Mouse (Mus musculus) limb, embryonic 13.5 days (tissue): ENCODE data around the gene Qrich2. TPM values are rescaled to one million over a fixed set of nuclear protein-coding genes. Genes with fewer than 3 reads are reported as not detected.
"Not testable (repeated sequence)": the region's sequence is repeated elsewhere in the genome, so short reads cannot be mapped to it uniquely, and the experiment has no call there.

Experiments used
- ATAC-seq: fragments of 200-750 bp; cut with Nextera tagmentation; 2 replicates; pipeline ENCODE4 v1.8.0; 2017; ENCODE audit warnings: low read depth, moderate number of reproducible peaks, moderate TSS enrichment; ENCODE audit not compliant: low FRiP score
- H3K27ac ChIP-seq: fragments of 300-500 bp; sonication (generic); 2 replicates; pipeline ENCODE4 v1.5.1; 2015; ENCODE audit warnings: inconsistent platforms, mild to moderate bottlenecking, moderate library complexity
- H3K27me3 ChIP-seq: fragments of 300-500 bp; sonication (generic); 2 replicates; pipeline ENCODE4 v1.6.1; 2015; ENCODE audit warnings: mild to moderate bottlenecking, inconsistent platforms
- H3K36me3 ChIP-seq: fragments of 300-500 bp; sonication (generic); 2 replicates; pipeline ENCODE4 v1.6.1; 2015; ENCODE audit warnings: inconsistent platforms, mild to moderate bottlenecking, moderate library complexity
- H3K4me1 ChIP-seq: fragments of 300-500 bp; sonication (generic); 2 replicates; pipeline ENCODE4 v1.6.1; 2015; ENCODE audit warnings: inconsistent platforms
- H3K4me2 ChIP-seq: fragments of 300-500 bp; sonication (generic); replicated peaks from 2 replicates; pipeline ENCODE4 v1.6.1; 2015; ENCODE audit warnings: inconsistent platforms, mild to moderate bottlenecking, moderate library complexity
- H3K4me3 ChIP-seq: fragments of 300-500 bp; sonication (generic); 2 replicates; pipeline ENCODE4 v1.5.1; 2015; ENCODE audit warnings: moderate library complexity, mild to moderate bottlenecking, inconsistent platforms
- H3K9ac ChIP-seq: fragments of 300-500 bp; sonication (generic); 2 replicates; pipeline ENCODE4 v1.6.1; 2015; ENCODE audit warnings: mild to moderate bottlenecking, inconsistent platforms
- H3K9me3 ChIP-seq: fragments of 300-500 bp; sonication (generic); 2 replicates; pipeline ENCODE4 v1.6.1; 2016; ENCODE audit warnings: inconsistent platforms
- WGBS: fragments of 180-500 bp; shearing (Covaris S2); methylation state at CpG from one replicate; pipeline ENCODE4 v1.1.7; 2015; 5-methylcytosine and 5-hydroxymethylcytosine counted together
- polyA plus RNA-seq: library from polyadenylated mRNA; unstranded; fragments of >200 nt; fragmentation: Nextera tagmentation; extraction: Ambion mirVana; gene quantifications from 2 replicates; pipeline ENCODE4 v1.2.1, GENCODE M21; 2015

The Qrich2 gene
- polyA plus RNA-seq, 1 experiment from 2014 or later = 0.24 TPM

GRCm38 (mm10) chr11:116422562-116422961, 43.5 kb downstream of the Qrich2 start:
- H3K4me2 ChIP-seq = no peak overlapping the region
- ATAC-seq = no peak
- no peaks in the 10 kb centered on the region for H3K9me3 ChIP-seq
- 90% methylated on average over 2 of the region's 2 CpGs for WGBS
- H3K27me3 ChIP-seq = no peaks in the 10 kb centered on the region
- no peak overlapping the region for H3K4me3 ChIP-seq
- H3K27ac ChIP-seq = no peak overlapping the region
- H3K4me1 ChIP-seq = peaks cover 14% of the 10 kb centered on the region
- H3K36me3 ChIP-seq = no peaks in the 10 kb centered on the region
- no peak overlapping the region for H3K9ac ChIP-seq

GRCm38 (mm10) chr11:116421102-116421501, 44.9 kb downstream of the Qrich2 start:
- no peak overlapping the region for H3K27ac ChIP-seq
- H3K9me3 ChIP-seq = no peaks in the 10 kb centered on the region
- WGBS = 75% methylated on average over 6 of the region's 6 CpGs
- ATAC-seq = no peak
- H3K27me3 ChIP-seq = no peaks in the 10 kb centered on the region
- no peaks in the 10 kb centered on the region for H3K36me3 ChIP-seq
- peaks cover 24% of the 10 kb centered on the region for H3K4me1 ChIP-seq
- H3K4me3 ChIP-seq = no peak overlapping the region
- H3K9ac ChIP-seq = no peak overlapping the region
- H3K4me2 ChIP-seq = no peak overlapping the region

- Histone ChIP-seq H3K9me3 (no peaks in the 10 kb centered on the region), H3K27ac (peak overlapping the region; percentile 81), H3K4me3 (no peak overlapping the region), H3K9ac (no peak overlapping the region), H3K36me3 (no peaks in the 10 kb centered on the region), H3K4me1 (peaks cover 25% of the 10 kb centered on the region), H3K27me3 (no peaks in the 10 kb centered on the region), H3K4me2 (no peak overlapping the region)
- ATAC-seq = no peak
- 73% methylated on average over 6 of the region's 6 CpGs for WGBS
Observed at GRCm38 (mm10) chr11:116418841-116419462, 47.1 kb downstream of the Qrich2 start.

- Histone ChIP-seq H3K4me2 (no peak overlapping the region), H3K27me3 (no peaks in the 10 kb centered on the region), H3K27ac (peak overlapping the region; percentile 81), H3K9ac (no peak overlapping the region), H3K4me3 (no peak overlapping the region), H3K36me3 (no peaks in the 10 kb centered on the region), H3K4me1 (peaks cover 27% of the 10 kb centered on the region), H3K9me3 (no peaks in the 10 kb centered on the region)
- ATAC-seq = peak; percentile 82; the same call in 1 of the 2 replicates
- 5% methylated on average over 2 of the region's 2 CpGs for WGBS
Observed at GRCm38 (mm10) chr11:116418194-116418840, 47.7 kb downstream of the Qrich2 start.

- WGBS = 93% methylated on average over 5 of the region's 5 CpGs
- peaks cover 32% of the 10 kb centered on the region for H3K4me1 ChIP-seq
- no peaks in the 10 kb centered on the region for H3K36me3 ChIP-seq
- no peaks in the 10 kb centered on the region for H3K9me3 ChIP-seq
- H3K4me3 ChIP-seq = no peak overlapping the region
- H3K9ac ChIP-seq = no peak overlapping the region
- ATAC-seq = no peak
- H3K4me2 ChIP-seq = no peak overlapping the region
- no peaks in the 10 kb centered on the region for H3K27me3 ChIP-seq
- no peak overlapping the region for H3K27ac ChIP-seq
Observed at GRCm38 (mm10) chr11:116417054-116417453, 49.0 kb downstream of the Qrich2 start.

- no peak overlapping the region for H3K4me3 ChIP-seq
- H3K27ac ChIP-seq = no peak overlapping the region
- no peak overlapping the region for H3K9ac ChIP-seq
- ATAC-seq = no peak
- WGBS = 46% methylated on average over 6 of the region's 6 CpGs
- H3K4me2 ChIP-seq = no peak overlapping the region
- H3K36me3 ChIP-seq = no peaks in the 10 kb centered on the region
- no peaks in the 10 kb centered on the region for H3K9me3 ChIP-seq
- peaks cover 39% of the 10 kb centered on the region for H3K4me1 ChIP-seq
- H3K27me3 ChIP-seq = no peaks in the 10 kb centered on the region
Observed at GRCm38 (mm10) chr11:116416196-116416943, 49.7 kb downstream of the Qrich2 start.

- H3K27me3 ChIP-seq = no peaks in the 10 kb centered on the region
- peaks cover 44% of the 10 kb centered on the region for H3K4me1 ChIP-seq
- H3K9me3 ChIP-seq = no peaks in the 10 kb centered on the region
- peak overlapping the region; percentile 89; the same call in 1 of the 2 replicates for H3K9ac ChIP-seq
- no peak overlapping the region for H3K27ac ChIP-seq
- no peak for ATAC-seq
- peak overlapping the region; percentile 83 for H3K4me3 ChIP-seq
- no peaks in the 10 kb centered on the region for H3K36me3 ChIP-seq
- 75% methylated on average over 4 of the region's 4 CpGs for WGBS
- H3K4me2 ChIP-seq = peak overlapping the region; percentile 99
Observed at GRCm38 (mm10) chr11:116413631-116414022, 52.4 kb downstream of the Qrich2 start.

- Histone ChIP-seq H3K27me3 (no peaks in the 10 kb centered on the region), H3K4me2 (peak within 1 kb of the TSS; percentile 99), H3K36me3 (no peaks in the 10 kb centered on the region), H3K4me1 (peaks cover 38% of the 10 kb centered on the region), H3K27ac (peak within 1 kb of the TSS; percentile 55), H3K9me3 (no peaks in the 10 kb centered on the region), H3K9ac (peak within 1 kb of the TSS; percentile 89), H3K4me3 (peak within 1 kb of the TSS; percentile 83)
- ATAC-seq = peak; percentile 95
- WGBS = 2% methylated on average over 75 of the region's 82 CpGs
Observed at GRCm38 (mm10) chr11:116412904-116413630, 53.0 kb downstream of the Qrich2 start, which contains the start of gene Rnf157. Gene Rnf157, minus strand, starts transcription at chr11:116413032.

GRCm38 (mm10) chr11:116412028-116412827, 53.8 kb downstream of the Qrich2 start:
- H3K4me2 ChIP-seq = peak overlapping the region; percentile 99
- H3K9me3 ChIP-seq = no peaks in the 10 kb centered on the region
- ATAC-seq = peak; percentile 25
- H3K27ac ChIP-seq = peak overlapping the region; percentile 28; the same call in 1 of the 2 replicates
- H3K4me3 ChIP-seq = peak overlapping the region; percentile 83
- H3K27me3 ChIP-seq = no peaks in the 10 kb centered on the region
- no peaks in the 10 kb centered on the region for H3K36me3 ChIP-seq
- under 1% methylated on average over 54 of the region's 76 CpGs for WGBS
- peak overlapping the region; percentile 89 for H3K9ac ChIP-seq
- H3K4me1 ChIP-seq = peaks cover 31% of the 10 kb centered on the region

GRCm38 (mm10) chr11:116411582-116411981, 54.5 kb downstream of the Qrich2 start:
- Histone ChIP-seq H3K36me3 (0 out of 2 replicates have a peak, but pooled peaks cover 1% of the 10 kb centered on the region), H3K9me3 (no peaks in the 10 kb centered on the region), H3K4me1 (peaks cover 29% of the 10 kb centered on the region), H3K27ac (no peak overlapping the region), H3K27me3 (no peaks in the 10 kb centered on the region), H3K9ac (peak overlapping the region; percentile 89), H3K4me3 (peak overlapping the region; percentile 83), H3K4me2 (peak overlapping the region; percentile 99)
- no peak for ATAC-seq
- WGBS = 22% methylated on average over 6 of the region's 6 CpGs

GRCm38 (mm10) chr11:116410415-116410814, 55.6 kb downstream of the Qrich2 start:
- not testable (repeated sequence) for H3K27ac ChIP-seq, ATAC-seq, H3K36me3 ChIP-seq, H3K9me3 ChIP-seq, H3K4me3 ChIP-seq, H3K9ac ChIP-seq, H3K27me3 ChIP-seq, H3K4me2 ChIP-seq
- WGBS = 92% methylated on average over 4 of the region's 4 CpGs
- peaks cover 22% of the 10 kb centered on the region for H3K4me1 ChIP-seq
